Mouse (Mus musculus) spleen, adult 2 months (tissue): ENCODE results near the gene Gpkow.

ENCODE experiments used
- CTCF ChIP-seq: fragments of 200-500 bp; IDR thresholded peaks from 2 replicates; pipeline ENCODE4 v1.5.1; 2011; ENCODE audit warnings: mild to moderate bottlenecking, inconsistent platforms; ENCODE audit not compliant: insufficient read depth, insufficient read length, insufficient replicate concordance; ENCODE audit errors: extremely low read depth
- POLR2A ChIP-seq: fragments of 200-500 bp; IDR thresholded peaks from 2 replicates; pipeline ENCODE4 v1.6.1; 2011; ENCODE audit warnings: low read depth, low read length, inconsistent platforms

- TF ChIP-seq CTCF (no peak), POLR2A (no peak)
These were observed 35.8 kb upstream of the Gpkow start for GRCm38 (mm10) chrX:7661086-7661485.
